Mouse (Mus musculus): Measurements from ENCODE around the gene Kifc1.

Gene Kifc1

GRCm38 (mm10) chr17:33919351-33920281 is 29.2 kb upstream of the Kifc1 start:
- in situ Hi-C loops (cut with MboI, MseI): loop anchor here in 1 of 2 experiments (10.0 to 25.0 kb wide), 2 partner anchors 275 to 918 kb away; partner anchors contain the start of genes Dxo, Psmb8 and Stk19

- in situ Hi-C loops (cut with MboI, MseI): loop anchor here in 1 of 2 experiments (10.0 to 25.0 kb wide), 2 partner anchors 276 to 919 kb away; partner anchors contain the start of genes Dxo, Psmb8 and Stk19
Measured at GRCm38 (mm10) chr17:33918293-33919203, 28.1 kb upstream of the Kifc1 start.

GRCm38 (mm10) chr17:33917656-33918292 is 27.3 kb upstream of the Kifc1 start:
- in situ Hi-C loops (cut with MboI, MseI): loop anchor here in 1 of 2 experiments (10.0 to 25.0 kb wide), 2 partner anchors 277 to 920 kb away; partner anchors contain the start of genes Dxo, Psmb8 and Stk19

DNA sequence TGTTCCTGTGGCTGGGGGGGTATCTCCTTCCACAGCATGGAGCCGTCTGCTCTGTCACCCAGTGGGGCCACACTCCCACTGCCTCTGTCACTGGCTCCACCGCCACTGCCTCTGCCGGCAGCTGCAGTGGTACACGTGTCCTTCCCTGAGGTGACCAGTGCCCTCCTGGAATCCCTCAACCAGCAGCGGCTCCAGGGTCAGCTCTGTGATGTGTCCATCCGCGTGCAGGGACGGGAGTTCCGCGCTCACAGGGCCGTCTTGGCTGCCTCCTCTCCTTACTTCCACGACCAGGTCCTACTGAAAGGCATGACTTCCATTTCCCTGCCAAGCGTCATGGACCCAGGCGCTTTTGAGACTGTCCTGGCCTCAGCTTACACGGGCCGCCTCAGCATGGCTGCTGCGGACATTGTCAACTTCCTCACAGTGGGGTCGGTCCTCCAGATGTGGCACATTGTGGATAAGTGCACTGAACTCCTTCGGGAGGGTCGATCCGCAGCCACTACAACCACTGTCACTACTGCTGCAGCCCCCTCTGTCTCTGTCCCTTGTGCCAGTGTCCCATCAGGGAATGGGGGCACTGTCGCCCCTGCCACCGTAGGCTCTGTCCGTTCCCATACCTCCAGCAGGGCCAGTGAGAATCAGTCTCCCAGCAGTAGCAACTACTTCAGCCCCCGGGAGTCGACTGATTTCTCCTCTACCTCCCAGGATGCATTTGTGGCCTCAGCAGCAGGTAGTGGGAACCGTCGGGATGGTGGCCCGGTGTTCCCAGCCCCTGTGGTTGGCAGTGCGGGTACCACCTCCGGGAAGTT is 26.6 kb upstream of the Kifc1 start:
- in situ Hi-C loops (cut with MboI, MseI): loop anchor here in 1 of 2 experiments (10.0 to 25.0 kb wide), 2 partner anchors 278 to 920 kb away; partner anchors contain the start of genes Dxo, Psmb8 and Stk19

DNA sequence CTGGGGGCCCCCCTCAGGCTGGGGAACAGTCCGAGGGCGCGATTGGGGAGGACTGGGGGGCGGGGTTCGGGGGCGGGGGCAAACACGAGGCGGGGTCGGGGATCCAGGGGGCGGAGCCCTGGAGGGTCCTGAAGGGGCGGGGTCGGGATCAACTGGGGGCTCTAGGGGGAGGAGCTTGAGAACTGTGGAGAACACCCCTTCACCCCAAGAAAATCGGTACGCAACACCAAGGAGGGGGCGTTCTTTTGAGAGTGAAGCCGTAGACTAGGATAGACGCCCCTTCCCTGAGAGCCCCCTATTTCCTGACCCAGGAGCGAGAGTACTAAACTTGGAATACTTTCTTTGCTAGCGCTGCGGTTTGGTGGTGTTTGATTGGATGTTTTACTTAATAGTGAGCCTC is 25.8 kb upstream of the Kifc1 start:
- in situ Hi-C loops (cut with MboI, MseI): loop anchor here in 1 of 2 experiments (10.0 to 25.0 kb wide), 2 partner anchors 279 to 921 kb away; partner anchors contain the start of genes Dxo, Psmb8 and Stk19

GRCm38 (mm10) chr17:33915671-33916250 is 25.3 kb upstream of the Kifc1 start, which contains the start of the genes Tapbp and Zbtb22:
TSS of gene Tapbp (plus strand) at chr17:33915899.
TSS of gene Zbtb22 (plus strand) at chr17:33915904.
- in situ Hi-C loops (cut with MboI, MseI): loop anchor here in 1 of 2 experiments (10.0 to 25.0 kb wide), 2 partner anchors 279 to 922 kb away; partner anchors contain the start of genes Dxo, Psmb8 and Stk19

DNA sequence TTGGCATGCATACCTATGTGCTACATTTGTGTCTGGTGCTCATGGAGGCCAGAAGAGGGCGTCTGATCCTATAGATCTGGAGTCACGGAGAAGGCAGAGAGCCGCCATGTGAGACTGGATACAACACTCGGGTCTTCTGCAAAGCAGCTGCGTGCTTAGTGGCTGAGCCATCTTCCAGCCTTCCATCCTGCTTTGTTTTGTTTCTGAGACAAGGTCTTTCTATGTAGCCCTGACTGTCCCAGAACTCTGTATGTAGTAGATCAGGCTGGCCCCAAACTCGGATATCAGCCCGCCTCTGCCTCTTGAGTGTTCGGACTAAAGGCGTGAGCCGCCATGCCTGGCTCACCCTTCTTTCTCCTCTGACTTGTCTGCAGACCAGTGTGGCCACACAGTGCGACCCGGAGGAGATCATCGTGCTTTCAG is 24.5 kb upstream of the Kifc1 start:
- in situ Hi-C loops (cut with MboI, MseI): loop anchor here in 1 of 2 experiments (10.0 to 25.0 kb wide), 2 partner anchors 280 to 922 kb away; partner anchors contain the start of genes Dxo, Psmb8 and Stk19

GRCm38 (mm10) chr17:33913905-33914304 is 23.4 kb upstream of the Kifc1 start:
- in situ Hi-C loops (cut with MboI, MseI): loop anchor here in 1 of 2 experiments (10.0 to 25.0 kb wide), 2 partner anchors 281 to 923 kb away; partner anchors contain the start of genes Dxo, Psmb8 and Stk19

- in situ Hi-C loops (cut with MboI, MseI): loop anchor here in 1 of 2 experiments (10.0 to 25.0 kb wide), 2 partner anchors 282 to 924 kb away; partner anchors contain the start of genes Dxo, Psmb8 and Stk19
Measured at GRCm38 (mm10) chr17:33913264-33913663, 22.8 kb upstream of the Kifc1 start.

DNA sequence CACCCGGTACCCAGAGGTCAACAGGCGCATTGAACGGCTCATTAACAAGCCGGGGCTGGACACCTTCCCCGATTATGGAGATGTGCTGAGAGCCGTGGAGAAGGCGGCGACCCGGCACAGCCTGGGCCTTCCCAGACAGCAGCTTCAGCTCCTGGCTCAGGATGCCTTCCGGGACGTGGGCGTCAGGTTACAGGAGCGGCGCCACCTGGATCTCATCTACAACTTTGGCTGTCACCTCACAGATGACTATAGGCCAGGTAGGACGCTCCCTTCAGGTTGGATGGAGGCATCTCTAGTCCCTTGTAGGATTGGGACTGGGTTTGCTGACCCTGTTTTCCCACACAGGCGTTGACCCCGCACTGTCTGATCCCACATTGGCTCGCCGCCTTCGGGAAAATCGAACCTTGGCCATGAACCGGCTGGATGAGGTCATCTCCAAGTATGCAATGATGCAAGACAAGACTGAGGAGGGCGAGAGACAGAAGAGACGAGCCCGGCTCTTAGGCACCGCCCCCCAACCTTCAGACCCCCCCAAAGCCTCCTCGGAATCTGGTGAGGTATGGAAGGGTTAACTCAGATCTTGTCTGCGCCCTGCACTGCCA is 21.5 kb upstream of the Kifc1 start:
- in situ Hi-C loops (cut with MboI, MseI): loop anchor here in 1 of 2 experiments (10.0 to 25.0 kb wide), 2 partner anchors 283 to 925 kb away; partner anchors contain the start of genes Dxo, Psmb8 and Stk19

DNA sequence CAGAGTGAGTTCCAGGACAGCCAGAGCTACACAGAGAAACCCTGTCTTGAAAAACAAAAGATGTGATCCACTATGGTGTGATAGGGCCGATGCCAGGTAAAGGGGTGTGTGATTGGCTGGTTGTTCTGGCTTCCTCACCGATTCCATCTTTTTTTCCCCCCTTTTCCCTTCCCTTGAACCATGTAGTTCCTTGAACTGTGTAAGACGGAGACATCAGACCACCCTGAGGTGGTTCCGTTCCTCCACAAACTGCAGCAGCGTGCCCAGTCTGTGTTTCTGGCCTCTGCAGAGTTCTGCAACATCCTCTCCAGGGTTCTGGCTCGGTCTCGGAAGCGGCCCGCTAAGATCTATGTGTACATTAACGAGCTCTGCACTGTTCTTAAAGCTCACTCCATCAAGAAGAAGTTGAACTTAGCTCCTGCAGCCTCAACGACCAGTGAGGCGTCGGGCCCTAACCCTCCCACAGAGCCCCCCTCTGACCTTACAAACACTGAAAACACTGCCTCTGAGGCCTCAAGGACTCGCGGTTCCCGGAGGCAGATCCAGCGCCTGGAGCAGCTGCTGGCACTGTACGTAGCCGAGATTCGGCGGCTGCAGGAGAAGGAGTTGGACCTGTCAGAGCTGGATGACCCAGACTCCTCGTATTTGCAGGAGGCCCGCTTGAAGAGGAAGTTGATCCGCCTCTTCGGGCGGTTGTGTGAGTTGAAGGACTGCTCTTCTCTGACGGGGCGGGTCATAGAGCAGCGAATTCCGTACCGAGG is 20.8 kb upstream of the Kifc1 start:
- in situ Hi-C loops (cut with MboI, MseI): loop anchor here in 1 of 2 experiments (10.0 to 25.0 kb wide), 2 partner anchors 284 to 926 kb away; partner anchors contain the start of genes Dxo, Psmb8 and Stk19

GRCm38 (mm10) chr17:33910346-33911051 is 20.0 kb upstream of the Kifc1 start:
- in situ Hi-C loops (cut with MboI, MseI): loop anchor here in 1 of 2 experiments (10.0 to 25.0 kb wide), 2 partner anchors 284 to 927 kb away; partner anchors contain the start of genes Dxo, Psmb8 and Stk19

DNA sequence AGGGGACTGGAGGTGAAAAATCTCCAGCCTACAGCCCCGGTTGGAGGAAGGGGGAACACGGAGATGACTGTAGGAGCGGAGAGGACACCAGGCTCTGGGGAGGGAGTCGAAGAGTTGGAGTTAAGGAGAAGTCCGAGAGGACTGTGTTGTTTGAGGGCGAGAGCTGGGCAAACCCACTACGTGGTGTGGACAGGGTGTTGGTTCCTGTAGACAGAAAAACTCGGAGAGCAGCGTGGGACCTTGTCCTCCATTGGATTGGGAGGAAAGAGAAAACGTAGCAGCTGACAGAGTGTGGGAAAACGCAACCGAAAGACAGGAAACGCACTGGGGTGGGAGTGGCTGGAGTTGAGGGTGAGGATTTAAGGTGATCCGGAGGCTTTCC is 19.4 kb upstream of the Kifc1 start:
- in situ Hi-C loops (cut with MboI, MseI): loop anchor here in 1 of 2 experiments (10.0 to 25.0 kb wide), 2 partner anchors 285 to 927 kb away; partner anchors contain the start of genes Dxo, Psmb8 and Stk19

DNA sequence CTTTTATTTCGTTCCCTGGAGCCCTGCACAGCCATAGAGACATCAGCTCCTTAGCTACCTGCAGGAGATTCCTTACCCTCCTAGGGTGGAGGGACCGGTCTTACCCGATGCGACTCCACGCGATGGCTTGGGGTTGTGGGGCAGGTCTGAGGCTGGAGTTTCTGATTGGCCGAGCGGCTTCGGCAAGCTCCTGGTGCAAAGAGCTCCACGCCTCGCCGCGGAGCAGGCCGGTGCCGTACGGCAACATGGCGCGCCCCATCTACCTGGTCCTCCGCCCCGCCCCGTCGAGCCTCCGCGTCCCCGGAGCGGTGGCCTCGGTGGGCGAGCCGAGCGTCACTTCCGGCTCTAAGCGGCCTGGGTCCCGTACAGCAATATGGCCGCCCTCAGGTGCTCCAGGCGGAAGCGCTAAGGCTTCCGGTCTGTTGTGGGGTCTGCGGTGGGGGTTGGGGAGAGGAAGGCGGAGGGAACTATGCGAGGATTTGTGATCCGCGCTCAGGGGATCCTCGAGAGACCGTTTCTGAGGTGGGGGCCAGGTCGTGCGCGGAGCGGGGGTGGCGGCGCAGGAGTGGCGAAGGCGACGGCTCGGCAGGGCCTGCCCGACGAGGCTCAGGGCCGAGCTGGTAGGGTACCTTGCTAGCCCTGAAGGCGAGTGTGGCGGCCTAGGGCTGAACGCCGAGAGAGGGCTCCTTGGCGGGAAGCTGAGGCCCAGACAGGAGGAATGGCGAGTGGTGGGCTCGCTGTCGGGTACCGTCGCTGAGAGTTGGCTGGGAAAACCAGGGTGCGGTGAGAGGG is 18.8 kb upstream of the Kifc1 start, which contains the start of gene Daxx:
TSS of gene Daxx (plus strand) at position 338 of the 792 bp plus-strand sequence.
- in situ Hi-C loops (cut with MboI, MseI): loop anchor here in 1 of 2 experiments (25.0 kb wide), 1 partner anchor 928 kb away; the partner anchor contains the start of genes Dxo and Stk19

DNA sequence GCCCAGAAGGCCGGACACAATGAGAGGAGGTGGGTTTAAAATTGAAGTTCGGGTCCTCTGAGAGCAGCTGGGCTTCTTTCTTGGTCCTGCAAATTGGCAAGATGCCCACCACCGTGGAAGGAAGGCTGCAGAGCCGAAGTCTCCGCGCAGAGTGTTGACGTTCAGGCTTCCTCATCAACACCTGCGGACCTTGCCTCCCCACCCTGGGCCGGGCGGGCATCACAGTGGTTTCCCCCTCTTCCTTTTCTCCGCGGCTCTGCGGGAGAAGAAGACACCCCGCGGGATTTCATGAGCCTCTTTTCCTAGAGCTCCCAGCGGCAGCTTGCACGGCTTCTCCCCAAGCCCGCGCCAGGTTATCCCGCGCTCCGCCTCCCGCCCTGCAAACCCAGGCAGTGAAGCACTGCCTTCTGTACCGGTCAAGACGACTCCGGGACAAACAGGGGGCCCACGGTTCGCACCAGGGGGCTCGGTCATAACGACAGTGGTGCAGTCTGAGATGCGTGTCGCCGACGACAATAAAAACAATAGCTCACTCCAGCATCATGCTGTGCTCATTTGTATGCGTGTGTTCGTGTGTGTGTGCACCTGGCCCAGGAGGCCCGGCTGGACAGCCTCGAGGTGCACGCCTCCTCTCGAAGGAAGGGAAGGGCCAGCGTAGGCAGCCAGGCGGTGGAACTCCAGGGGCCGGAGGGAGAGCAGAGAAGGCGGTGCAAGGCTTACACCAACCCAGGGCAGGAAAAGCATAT is 18.0 kb upstream of the Kifc1 start:
- in situ Hi-C loops (cut with MboI, MseI): loop anchor here in 1 of 2 experiments (25.0 kb wide), 1 partner anchor 929 kb away; the partner anchor contains the start of genes Dxo and Stk19

All from T-helper 17 cell (primary cell).